ENCODE assay signal across 8 mouse cellular contexts in the genomic region with DNA sequence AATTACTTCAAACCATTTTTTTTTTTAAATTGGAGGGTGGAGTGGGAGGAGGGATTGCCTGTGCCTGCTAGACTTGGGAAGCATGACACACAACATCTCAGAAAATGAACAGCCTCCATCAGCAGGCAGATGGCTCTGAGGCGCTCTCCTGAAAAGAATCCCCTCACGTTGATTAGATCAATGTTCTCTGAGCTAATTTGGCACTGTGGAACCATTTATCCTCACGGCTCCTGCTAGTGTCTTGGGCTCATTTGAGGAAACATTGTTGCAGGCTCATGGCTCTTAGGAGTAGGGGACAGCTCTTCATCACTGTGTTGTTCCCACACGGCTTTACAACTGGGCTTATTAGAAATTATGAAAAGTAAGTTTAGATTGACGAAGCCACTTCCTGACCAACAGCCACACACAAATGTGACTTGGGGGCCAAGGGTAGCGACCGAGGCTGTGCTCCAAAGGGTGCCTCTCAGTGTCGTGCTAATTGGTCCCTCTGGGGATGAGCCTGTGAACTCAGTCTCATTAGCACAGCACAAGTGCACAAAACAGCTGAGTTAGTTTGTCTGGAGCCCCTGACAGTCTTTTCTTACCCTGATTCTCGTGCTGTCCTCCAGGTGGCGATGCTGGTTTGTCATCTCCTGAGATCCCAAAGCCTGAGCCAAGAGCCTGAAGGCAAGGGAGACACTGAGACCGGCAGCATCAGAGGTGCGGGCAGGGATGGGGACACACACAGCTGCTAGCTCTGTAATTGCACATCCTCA.
DNase-seq lines count a peak whose midpoint lies in the region; ATAC-seq and TF ChIP-seq lines count a peak whose summit lies in the region.

No protein-coding gene starts in this region.

- peaks cover 73% of the 10 kb centered on the region for H3K4me1 ChIP-seq in G1E (ENCODE audit: insufficient read depth, low read depth, low read length)
- peaks cover 9% of the 10 kb centered on the region for H3K4me1 ChIP-seq in forebrain, embryonic 15.5 days
- no peaks in the 10 kb centered on the region for H3K4me1 ChIP-seq in lung, embryonic 14.5 days (ENCODE audit: insufficient read depth)
- no peaks in the 10 kb centered on the region for H3K4me1 ChIP-seq in olfactory bulb, adult 2 months (ENCODE audit: control insufficient read depth, insufficient read depth, low read length)
- H3K4me1 ChIP-seq in thymus, adult 2 months (replicated peaks; ENCODE audit: control insufficient read depth, insufficient read depth, low read length), result no peaks in the 10 kb centered on the region

- peak; percentile 22; the same call in 1 of the 2 replicates for TF ChIP-seq CTCF in G1E (IDR thresholded peaks at IDR 0.05; ENCODE audit: low read depth, low read length)
- TF ChIP-seq CTCF in lung, embryonic 14.5 days (IDR thresholded peaks at IDR 0.05; ENCODE audit: low read depth), result peak; percentile 86
- TF ChIP-seq CTCF in olfactory bulb, adult 2 months (IDR thresholded peaks at IDR 0.05; ENCODE audit: insufficient read depth, low read depth, low read length), result peak; percentile 72
- peak; percentile 28; the same call in 1 of the 2 replicates for TF ChIP-seq CTCF in thymus, adult 2 months (IDR thresholded peaks at IDR 0.05; ENCODE audit: borderline replicate concordance, control insufficient read depth, extremely low read depth, insufficient read depth, low read length, poor library complexity)

- peak; percentile 58 for DNase-seq in G1E (ENCODE audit: low spot score)
- peak; percentile 34 for DNase-seq in cerebellum, adult 11 months
- peak; percentile 59 to 76 for DNase-seq in layer of hippocampus, adult 8-10 months (ENCODE audit: low spot score in 2 of 2)
- DNase-seq in lung, embryonic 14.5 days, result peak; percentile 87
- DNase-seq in thymus, adult 2 months, result peak; percentile 47

- H3K4me3 ChIP-seq in G1E (ENCODE audit: low read depth, low read length), result peak overlapping the region; percentile 13; the same call in 1 of the 2 replicates
- no peak overlapping the region for H3K4me3 ChIP-seq in forebrain, embryonic 15.5 days
- H3K4me3 ChIP-seq in lung, embryonic 14.5 days (ENCODE audit: low read depth, low read length), result no peak overlapping the region
- no peak overlapping the region for H3K4me3 ChIP-seq in olfactory bulb, adult 2 months (ENCODE audit: insufficient read depth, low read depth, low read length)
- H3K4me3 ChIP-seq in thymus, adult 2 months (ENCODE audit: control insufficient read depth, insufficient read depth, low read length), result no peak overlapping the region

- 11% methylated on average over 12 of the region's 12 CpGs for WGBS in forebrain, embryonic 15.5 days
- WGBS in lung, embryonic 14.5 days, result 30% methylated on average over 12 of the region's 12 CpGs
- 15% methylated on average over 12 of the region's 12 CpGs for WGBS in olfactory bulb, adult 2 months
- WGBS in thymus, adult 2 months, result 35% methylated on average over 12 of the region's 12 CpGs

- no peaks in the 10 kb centered on the region for H3K27me3 ChIP-seq in G1E (ENCODE audit: insufficient read depth, low read length)
- no peaks in the 10 kb centered on the region for H3K27me3 ChIP-seq in forebrain, embryonic 15.5 days
- H3K27me3 ChIP-seq in lung, embryonic 14.5 days (ENCODE audit: insufficient read depth, low read length), result no peaks in the 10 kb centered on the region
- no peaks in the 10 kb centered on the region for H3K27me3 ChIP-seq in thymus, adult 2 months (ENCODE audit: control insufficient read depth, insufficient read depth, low read length)

- no peak for TF ChIP-seq POLR2A in olfactory bulb, adult 2 months (IDR thresholded peaks at IDR 0.05; ENCODE audit: insufficient read depth, low read depth, low read length)
- TF ChIP-seq POLR2A in thymus, adult 2 months (IDR thresholded peaks at IDR 0.05; ENCODE audit: control insufficient read depth, extremely low read depth, insufficient read depth, low read length, poor library complexity), result no peak

- H3K36me3 ChIP-seq in G1E (replicated peaks), result no peaks in the 10 kb centered on the region
- H3K36me3 ChIP-seq in forebrain, embryonic 15.5 days, result no peaks in the 10 kb centered on the region
- no peaks in the 10 kb centered on the region for H3K36me3 ChIP-seq in lung, embryonic 14.5 days (ENCODE audit: insufficient read depth)
- no peaks in the 10 kb centered on the region for H3K36me3 ChIP-seq in thymus, adult 2 months (ENCODE audit: control insufficient read depth, insufficient read depth, low read length)

- H3K4me2 ChIP-seq in forebrain, embryonic 15.5 days (replicated peaks), result no peak overlapping the region
- H3K4me2 ChIP-seq in lung, embryonic 14.5 days, result no peak overlapping the region

- H3K27ac ChIP-seq in forebrain, embryonic 15.5 days (replicated peaks), result no peak overlapping the region
- H3K27ac ChIP-seq in lung, embryonic 14.5 days (ENCODE audit: low read depth), result no peak overlapping the region
- no peak overlapping the region for H3K27ac ChIP-seq in olfactory bulb, adult 2 months (ENCODE audit: insufficient read depth, low read depth, low read length)
- no peak overlapping the region for H3K27ac ChIP-seq in thymus, adult 2 months (ENCODE audit: control insufficient read depth, insufficient read depth, low read length)

- ATAC-seq in G1E (ENCODE audit: extremely low read depth, insufficient number of reproducible peaks, low FRiP score, poor library complexity, severe bottlenecking), result peak; percentile 68
- peak; percentile 85 for ATAC-seq in forebrain, embryonic 15.5 days (replicated peaks)
- peak; percentile 88 to 93 for ATAC-seq in hematopoietic stem cell, adult 5-6 weeks (replicated peaks in 1 of 2; ENCODE audit: insufficient read depth in 1 of 2, low FRiP score in 2 of 2, low TSS enrichment in 1 of 2, low read depth in 1 of 2, poor library complexity in 2 of 2, severe bottlenecking in 2 of 2)
- ATAC-seq in lung, embryonic 14.5 days (ENCODE audit: insufficient read depth), result peak; percentile 58

- H3K9me3 ChIP-seq in G1E (replicated peaks), result no peaks in the 10 kb centered on the region
- no peaks in the 10 kb centered on the region for H3K9me3 ChIP-seq in forebrain, embryonic 15.5 days
- no peaks in the 10 kb centered on the region for H3K9me3 ChIP-seq in lung, embryonic 14.5 days (ENCODE audit: low read depth, low read length)

- no peak overlapping the region for H3K9ac ChIP-seq in forebrain, embryonic 15.5 days (replicated peaks)
- H3K9ac ChIP-seq in lung, embryonic 14.5 days, result no peak overlapping the region

Comparison
In these comparisons a context has a peak if more than half of its experiments do, and no peak if none do; other contexts are left out.
1. DNase-seq: peak in every context shown above with its lines; median percentile 87 in lung, embryonic 14.5 days; 68 in layer of hippocampus, adult 8-10 months; 58 in G1E; 47 in thymus, adult 2 months; 34 in cerebellum, adult 11 months.
2. CTCF ChIP-seq: peak in every context shown above with its lines; median percentile 86 in lung, embryonic 14.5 days; 72 in olfactory bulb, adult 2 months; 28 in thymus, adult 2 months; 22 in G1E.